Mouse (Mus musculus) neural tube, embryonic 13.5 days (tissue): ENCODE results near the gene Aqp6. TPM values are rescaled to one million over a fixed set of nuclear protein-coding genes. Genes with fewer than 3 reads are reported as not detected.

Source experiments
- ATAC-seq: fragments of 200-750 bp; cut with Nextera tagmentation; 2 replicates; pipeline ENCODE4 v1.8.0; 2017; ENCODE audit warnings: low read depth, mild to moderate bottlenecking, moderate TSS enrichment, moderate library complexity
- H3K27ac ChIP-seq: fragments of 300-500 bp; sonication (generic); replicated peaks from 2 replicates; pipeline ENCODE4 v1.5.1; 2015; ENCODE audit warnings: moderate library complexity, mild to moderate bottlenecking, inconsistent platforms
- H3K27me3 ChIP-seq: fragments of 300-500 bp; sonication (generic); 2 replicates; pipeline ENCODE4 v1.6.1; 2015; ENCODE audit warnings: mild to moderate bottlenecking, inconsistent platforms
- H3K36me3 ChIP-seq: fragments of 300-500 bp; sonication (generic); 2 replicates; pipeline ENCODE4 v1.6.1; 2015; ENCODE audit warnings: mild to moderate bottlenecking, inconsistent platforms
- H3K4me1 ChIP-seq: fragments of 300-500 bp; sonication (generic); replicated peaks from 2 replicates; pipeline ENCODE4 v1.6.1; 2015; ENCODE audit warnings: inconsistent platforms
- H3K4me2 ChIP-seq: fragments of 300-500 bp; sonication (generic); 2 replicates; pipeline ENCODE4 v1.6.1; 2015; ENCODE audit warnings: inconsistent platforms, mild to moderate bottlenecking, moderate library complexity
- H3K4me3 ChIP-seq: fragments of 300-500 bp; sonication (generic); 2 replicates; pipeline ENCODE4 v1.5.1; 2015; ENCODE audit warnings: mild to moderate bottlenecking, inconsistent platforms
- H3K9ac ChIP-seq: fragments of 300-500 bp; sonication (generic); 2 replicates; pipeline ENCODE4 v1.6.1; 2015; ENCODE audit warnings: moderate library complexity, mild to moderate bottlenecking, inconsistent platforms
- H3K9me3 ChIP-seq: fragments of 300-500 bp; sonication (generic); 2 replicates; pipeline ENCODE4 v1.6.1; 2016; ENCODE audit warnings: inconsistent platforms
- WGBS: fragments of 180-500 bp; shearing (Covaris S2); methylation state at CpG from one replicate; pipeline ENCODE4 v1.1.7; 2015; 5-methylcytosine and 5-hydroxymethylcytosine counted together
- polyA plus RNA-seq: library from polyadenylated mRNA; unstranded; fragments of >200 nt; fragmentation: Nextera tagmentation; extraction: Ambion mirVana; gene quantifications from 2 replicates; pipeline ENCODE4 v1.2.1, GENCODE M21; 2015

Gene Aqp6
- polyA plus RNA-seq, 1 experiment from 2014 or later, result 3.6 TPM

DNA sequence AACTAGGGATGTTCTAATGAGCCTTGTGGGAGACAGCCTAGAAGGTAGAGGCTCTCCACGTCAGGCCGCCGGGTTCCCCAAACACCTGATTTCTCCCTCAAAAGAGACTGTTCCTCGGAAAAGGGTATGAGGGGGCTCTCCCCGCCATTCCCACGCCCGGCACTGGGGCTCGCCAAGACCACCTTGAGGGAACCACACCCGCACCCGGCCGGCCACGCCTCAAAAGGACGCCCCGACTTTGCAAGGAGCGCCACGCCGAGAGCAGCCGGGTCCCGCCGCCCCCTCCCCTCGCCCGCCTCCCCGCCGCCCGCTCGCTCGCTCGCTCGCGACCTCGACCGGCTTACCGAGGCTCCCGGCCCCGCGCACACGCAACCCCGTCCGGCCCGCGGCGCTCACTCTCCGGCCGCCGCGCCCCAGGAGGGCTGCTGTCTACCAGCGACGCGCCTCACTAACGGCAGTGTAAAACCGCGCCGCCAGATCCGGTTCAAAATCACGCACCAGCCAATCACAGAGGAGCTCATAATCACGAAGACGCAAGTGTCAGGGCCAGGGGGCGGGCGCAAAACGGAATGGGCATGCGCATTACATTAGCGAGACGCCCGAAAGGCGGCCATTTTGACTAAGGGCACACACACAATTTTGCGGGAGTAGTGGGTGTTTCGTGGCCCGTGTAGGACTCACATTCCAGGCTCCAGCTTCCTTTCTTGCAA is 50.1 kb downstream of the Aqp6 start, which contains the start of gene Racgap1:
Gene Racgap1 (minus strand): TSS at position 494 of the 710 bp plus-strand sequence.
- ATAC-seq, result peak; percentile 81
- H3K36me3 ChIP-seq, result no peaks in the 10 kb centered on the region
- H3K9me3 ChIP-seq, result no peaks in the 10 kb centered on the region
- H3K4me3 ChIP-seq, result peak within 1 kb of the TSS; percentile 79
- peak within 1 kb of the TSS; percentile 89 for H3K4me2 ChIP-seq
- H3K4me1 ChIP-seq, result peaks cover 86% of the 10 kb centered on the region
- H3K27ac ChIP-seq, result peak within 1 kb of the TSS; percentile 87
- H3K27me3 ChIP-seq, result peaks cover 11% of the 10 kb centered on the region; the same call in 1 of the 2 replicates
- H3K9ac ChIP-seq, result peak within 1 kb of the TSS; percentile 83
- under 1% methylated on average over 63 of the region's 68 CpGs for WGBS

DNA sequence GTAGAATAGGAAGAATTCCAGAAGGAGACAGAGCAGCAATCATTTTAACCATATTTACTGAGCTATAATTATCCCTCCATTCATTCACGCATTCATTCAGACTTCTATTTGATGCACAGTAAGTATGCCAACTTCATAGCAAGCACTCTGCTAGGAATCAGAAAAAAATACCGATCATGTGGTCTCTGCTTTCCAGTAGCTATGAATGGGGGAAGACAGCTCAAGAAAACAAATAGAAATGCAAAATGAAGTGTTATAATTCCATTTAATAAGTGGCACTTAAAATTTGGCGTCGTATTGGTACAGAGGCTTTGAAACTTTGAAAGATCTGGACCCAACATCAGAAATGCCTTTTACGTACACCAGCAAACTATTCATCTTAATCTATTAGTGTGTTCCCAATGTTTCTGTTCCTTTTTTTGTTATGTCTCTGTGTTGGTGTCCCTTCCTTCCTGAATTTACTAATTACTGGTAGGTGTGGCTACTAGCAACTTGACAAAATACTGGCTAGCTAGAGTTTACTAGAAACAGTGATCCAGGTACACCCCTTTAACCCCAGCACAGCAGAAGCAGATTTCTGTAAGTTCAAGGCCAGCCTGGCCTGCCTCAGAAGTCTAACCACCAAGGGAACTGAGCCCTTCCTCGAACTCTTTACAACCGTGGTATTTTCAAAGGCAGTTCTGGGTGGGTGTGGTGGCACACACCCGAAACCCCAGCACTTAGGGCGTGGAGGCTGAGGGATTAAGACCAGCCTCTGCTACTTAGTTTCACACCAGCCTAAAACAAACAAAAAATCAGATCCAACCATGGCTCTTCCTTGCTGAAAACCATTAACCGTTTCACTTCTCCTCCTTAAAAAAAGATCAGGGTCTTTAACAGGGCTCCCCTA is 51.0 kb downstream of the Aqp6 start:
- peak overlapping the region; percentile 35 for H3K27ac ChIP-seq
- H3K4me1 ChIP-seq, result peaks cover 80% of the 10 kb centered on the region
- no peak for ATAC-seq
- no peaks in the 10 kb centered on the region for H3K9me3 ChIP-seq
- peak overlapping the region; percentile 44; the same call in 1 of the 2 replicates for H3K9ac ChIP-seq
- peak overlapping the region; percentile 89 for H3K4me2 ChIP-seq
- no peaks in the 10 kb centered on the region for H3K36me3 ChIP-seq
- peak overlapping the region; percentile 79 for H3K4me3 ChIP-seq
- WGBS, result 81% methylated on average over 10 of the region's 10 CpGs
- peaks cover 11% of the 10 kb centered on the region; the same call in 1 of the 2 replicates for H3K27me3 ChIP-seq

DNA sequence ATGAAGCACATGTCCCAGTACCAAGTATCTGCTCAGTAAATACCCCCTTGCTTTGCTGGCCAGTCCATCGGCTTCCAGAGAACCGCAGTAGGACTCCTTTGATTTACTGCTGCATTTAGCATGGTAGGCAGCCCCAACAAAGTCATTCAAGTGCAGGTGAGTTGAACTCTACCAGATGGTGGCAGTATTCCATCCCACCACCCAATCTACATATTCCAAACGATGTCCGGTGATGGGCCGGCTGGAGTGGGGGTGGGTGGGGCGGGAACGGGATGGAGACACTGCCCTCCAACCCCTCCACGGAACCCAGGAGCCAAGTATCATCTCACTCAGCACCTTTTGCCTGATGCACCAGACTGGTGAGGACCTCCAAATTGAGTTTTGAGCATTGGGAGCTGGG is 52.1 kb downstream of the Aqp6 start:
- no peak for ATAC-seq
- Histone ChIP-seq H3K27me3 (peaks cover 11% of the 10 kb centered on the region; the same call in 1 of the 2 replicates), H3K27ac (peak overlapping the region; percentile 76), H3K9me3 (no peaks in the 10 kb centered on the region), H3K4me2 (peak overlapping the region; percentile 89), H3K4me3 (peak overlapping the region; percentile 25), H3K36me3 (no peaks in the 10 kb centered on the region), H3K4me1 (peaks cover 69% of the 10 kb centered on the region), H3K9ac (peak overlapping the region; percentile 65)
- 2% methylated on average over 8 of the region's 8 CpGs for WGBS

DNA sequence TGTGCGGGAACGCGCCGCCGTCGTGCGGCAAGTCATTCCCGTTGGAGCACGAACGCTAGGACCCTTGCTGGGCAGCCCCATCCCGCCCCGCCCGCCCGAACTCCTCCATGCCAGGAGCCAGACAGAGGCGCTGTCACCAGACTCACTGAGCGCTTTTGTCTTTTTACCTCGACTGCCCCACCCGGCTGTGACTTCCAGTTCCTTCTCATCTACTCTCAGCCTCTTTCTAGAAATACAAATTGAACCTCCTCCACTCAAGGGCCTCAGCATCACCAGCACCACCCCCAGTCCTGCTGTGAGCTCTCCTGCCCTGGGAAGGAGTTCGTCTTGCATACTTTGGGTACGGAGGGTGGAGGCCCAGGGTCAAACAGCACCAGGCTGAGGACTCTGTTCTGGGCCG is 52.7 kb downstream of the Aqp6 start:
- peak overlapping the region; percentile 25 for H3K4me3 ChIP-seq
- peaks cover 11% of the 10 kb centered on the region; the same call in 1 of the 2 replicates for H3K27me3 ChIP-seq
- ATAC-seq, result no peak
- peaks cover 64% of the 10 kb centered on the region for H3K4me1 ChIP-seq
- 5% methylated on average over 21 of the region's 21 CpGs for WGBS
- no peaks in the 10 kb centered on the region for H3K36me3 ChIP-seq
- peak overlapping the region; percentile 76 for H3K27ac ChIP-seq
- no peaks in the 10 kb centered on the region for H3K9me3 ChIP-seq
- H3K4me2 ChIP-seq, result peak overlapping the region; percentile 89
- peak overlapping the region; percentile 65 for H3K9ac ChIP-seq

Other genes with a start within 250 kb of the Aqp6 start
- 9.3 and 11.7 TPM in 2 replicates for gene Fmnl3, start 230.9 kb upstream of the Aqp6 start, polyA plus RNA-seq
- gene Tmbim6, start 208.5 kb upstream of the Aqp6 start, polyA plus RNA-seq, result 254 and 261 TPM in 2 replicates
- 14.5 and 18.3 TPM in 2 replicates for gene Nckap5l, start 143.7 kb upstream of the Aqp6 start, polyA plus RNA-seq
- gene Bcdin3d, start 126.7 kb upstream of the Aqp6 start, polyA plus RNA-seq, result 19.6 and 21.4 TPM in 2 replicates
- gene Faim2, start 73.2 kb upstream of the Aqp6 start, polyA plus RNA-seq, result 22.2 and 23.8 TPM in 2 replicates
- not detected in 2 replicates for gene Aqp2, start 22.3 kb upstream of the Aqp6 start, polyA plus RNA-seq
- 1.9 and 2.3 TPM in 2 replicates for gene Aqp5, start 10.6 kb upstream of the Aqp6 start, polyA plus RNA-seq
- gene Racgap1, start 50.3 kb downstream of the Aqp6 start, polyA plus RNA-seq, result 130 and 133 TPM in 2 replicates
- 76.0 and 77.8 TPM in 2 replicates for gene Asic1, start 69.0 kb downstream of the Aqp6 start, polyA plus RNA-seq
- gene Smarcd1, start 100.7 kb downstream of the Aqp6 start, polyA plus RNA-seq, result 117 and 134 TPM in 2 replicates
- not detected in 2 replicates for gene Gm17349, start 104.1 kb downstream of the Aqp6 start, polyA plus RNA-seq
- gene Gpd1, start 116.1 kb downstream of the Aqp6 start, polyA plus RNA-seq, result 1.6 and 1.8 TPM in 2 replicates
- gene Cox14, start 124.2 kb downstream of the Aqp6 start, polyA plus RNA-seq, result 170 and 181 TPM in 2 replicates
- gene Cers5, start 171.5 kb downstream of the Aqp6 start, polyA plus RNA-seq, result 77.2 and 77.6 TPM in 2 replicates